Mouse (Mus musculus) kidney, adult 9 months (tissue): ENCODE results near the gene Ttc30a2.

Experiments used
- DNase-seq: peaks from one replicate; pipeline ENCODE4 v3.0.0; 2022

Gene Ttc30a2

DNA sequence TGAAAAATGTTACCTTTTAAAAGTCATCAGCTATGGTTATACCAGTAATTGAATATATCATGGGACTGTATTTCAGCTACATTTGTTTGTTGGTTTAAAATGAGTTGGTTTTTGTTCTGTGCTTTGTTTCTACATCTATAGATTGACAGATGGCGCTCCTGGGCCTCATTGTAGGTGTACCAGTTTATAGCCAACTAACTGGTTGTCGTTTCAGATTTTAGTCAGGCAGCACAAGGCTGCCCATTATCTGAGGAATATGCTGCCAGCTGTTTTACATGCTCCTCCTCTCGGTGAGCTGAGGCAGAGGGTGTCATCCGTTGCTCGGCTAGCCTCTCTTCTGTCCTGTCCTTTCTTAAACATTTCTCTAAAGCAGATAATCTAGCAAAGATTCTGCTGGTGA, 51.9 kb downstream of the Ttc30a2 start:
- no peak for DNase-seq
